Mouse (Mus musculus) heart, embryonic 15.5 days (tissue): ENCODE results near the gene Rsl1d1. TPM values are rescaled to one million over a fixed set of nuclear protein-coding genes. Genes with fewer than 3 reads are reported as not detected.
"Not testable (repeated sequence)": the region's sequence is repeated elsewhere in the genome, so short reads cannot be mapped to it uniquely, and the experiment has no call there.

ENCODE experiments used
- ATAC-seq: fragments of 200-750 bp; cut with Nextera tagmentation; replicated peaks from 2 replicates; pipeline ENCODE4 v1.8.0; 2017; ENCODE audit warnings: low read depth, moderate TSS enrichment; ENCODE audit not compliant: insufficient number of reproducible peaks, insufficient read depth, low FRiP score
- H3K27ac ChIP-seq: fragments of 300-500 bp; sonication (generic); 2 replicates; pipeline ENCODE4 v1.5.1; 2015; ENCODE audit warnings: mild to moderate bottlenecking, inconsistent platforms
- H3K27me3 ChIP-seq: fragments of 300-500 bp; sonication (generic); 2 replicates; pipeline ENCODE4 v1.6.1; 2015; ENCODE audit warnings: inconsistent platforms
- H3K36me3 ChIP-seq: fragments of 300-500 bp; sonication (generic); 2 replicates; pipeline ENCODE4 v1.6.1; 2015; ENCODE audit warnings: mild to moderate bottlenecking, inconsistent platforms
- H3K4me1 ChIP-seq: fragments of 300-500 bp; sonication (generic); replicated peaks from 2 replicates; pipeline ENCODE4 v1.6.1; 2015; ENCODE audit warnings: inconsistent platforms
- H3K4me2 ChIP-seq: fragments of 300-500 bp; sonication (generic); 2 replicates; pipeline ENCODE4 v1.6.1; 2015; ENCODE audit warnings: inconsistent platforms, mild to moderate bottlenecking, moderate library complexity
- H3K4me3 ChIP-seq: fragments of 300-500 bp; sonication (generic); 2 replicates; pipeline ENCODE4 v1.5.1; 2015; ENCODE audit warnings: mild to moderate bottlenecking, inconsistent platforms
- H3K9ac ChIP-seq: fragments of 300-500 bp; sonication (generic); 2 replicates; pipeline ENCODE4 v1.6.1; 2015; ENCODE audit warnings: mild to moderate bottlenecking, inconsistent platforms
- H3K9me3 ChIP-seq: fragments of 300-500 bp; sonication (generic); replicated peaks from 2 replicates; pipeline ENCODE4 v1.6.1; 2016; ENCODE audit warnings: inconsistent platforms
- WGBS: fragments of 180-500 bp; shearing (Covaris S2); methylation state at CpG from one replicate; pipeline ENCODE4 v1.1.7; 2015; ENCODE audit warnings: mixed read lengths; 5-methylcytosine and 5-hydroxymethylcytosine counted together
- polyA plus RNA-seq: library from polyadenylated mRNA; unstranded; fragments of >200 nt; fragmentation: Nextera tagmentation; extraction: Ambion mirVana; gene quantifications from 2 replicates; pipeline ENCODE4 v1.2.1, GENCODE M21; 2015

The Rsl1d1 gene
- polyA plus RNA-seq, 1 experiment from 2014 or later, result 111 TPM

- WGBS, result 52% methylated on average over 7 of the region's 7 CpGs
- Histone ChIP-seq H3K4me3 (no peak overlapping the region), H3K4me1 (peaks cover 4% of the 10 kb centered on the region; the same call in 1 of the 2 replicates), H3K36me3 (peaks cover 28% of the 10 kb centered on the region), H3K9ac (no peak overlapping the region), H3K9me3 (no peaks in the 10 kb centered on the region), H3K27ac (no peak overlapping the region), H3K4me2 (no peak overlapping the region), H3K27me3 (no peaks in the 10 kb centered on the region)
- ATAC-seq, result no peak
These were observed 13.0 kb downstream of the Rsl1d1 start for GRCm38 (mm10) chr16:11190150-11190549.

- no peak for ATAC-seq
- WGBS, result 69% methylated on average over 2 of the region's 2 CpGs
- Histone ChIP-seq H3K27ac (no peak overlapping the region), H3K27me3 (no peaks in the 10 kb centered on the region), H3K4me1 (peaks cover 10% of the 10 kb centered on the region), H3K4me2 (no peak overlapping the region), H3K4me3 (no peak overlapping the region), H3K9ac (no peak overlapping the region), H3K36me3 (no peaks in the 10 kb centered on the region), H3K9me3 (no peaks in the 10 kb centered on the region)
These were observed 25.7 kb downstream of the Rsl1d1 start for GRCm38 (mm10) chr16:11177404-11177803.

- no peaks in the 10 kb centered on the region for H3K27me3 ChIP-seq
- peaks cover 10% of the 10 kb centered on the region for H3K4me1 ChIP-seq
- no peaks in the 10 kb centered on the region for H3K9me3 ChIP-seq
- H3K4me2 ChIP-seq, result peak overlapping the region; percentile 79
- peak overlapping the region; percentile 81 for H3K27ac ChIP-seq
- peak overlapping the region; percentile 66 for H3K4me3 ChIP-seq
- ATAC-seq, result no peak
- 5% methylated on average over 4 of the region's 4 CpGs for WGBS
- H3K9ac ChIP-seq, result peak overlapping the region; percentile 76
- no peaks in the 10 kb centered on the region for H3K36me3 ChIP-seq
These were observed 26.3 kb downstream of the Rsl1d1 start for GRCm38 (mm10) chr16:11176884-11177244.

DNA sequence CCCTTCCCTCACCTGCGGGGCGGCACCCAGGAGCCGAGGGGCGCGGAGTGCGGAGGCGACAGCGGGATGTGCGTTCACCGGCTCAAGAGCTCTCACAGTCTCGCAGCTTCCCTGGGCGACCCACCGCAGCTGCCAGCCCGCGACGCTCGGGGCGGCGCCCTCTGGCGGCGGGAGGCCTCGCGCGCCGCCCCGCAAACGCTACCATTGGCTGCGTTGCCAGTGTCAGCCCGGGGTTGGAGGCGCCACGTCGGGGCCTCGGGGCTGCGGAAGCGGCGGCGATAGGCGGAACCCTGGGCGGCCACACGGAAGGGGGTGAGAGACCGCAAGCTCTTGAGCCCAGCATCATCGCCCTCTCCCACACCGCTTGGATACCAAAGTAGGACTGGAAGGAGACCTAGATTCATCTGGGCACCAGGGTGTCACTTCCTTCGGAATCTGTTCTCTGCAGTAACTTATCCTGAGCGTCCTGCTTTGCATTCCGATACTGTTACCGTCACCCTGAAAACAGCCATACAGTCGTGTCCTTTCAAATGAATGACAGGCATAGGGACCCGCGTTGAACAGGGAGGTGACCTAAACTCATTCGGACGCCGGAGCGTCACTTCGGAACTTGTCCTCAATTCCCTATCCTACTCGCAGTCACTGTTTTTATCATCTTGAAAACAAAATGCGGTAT lies 26.8 kb downstream of the Rsl1d1 start, which contains the start of gene Zc3h7a:
Gene Zc3h7a (minus strand): TSS at position 186 of the 676 bp plus-strand sequence.
- under 1% methylated on average over 54 of the region's 57 CpGs for WGBS
- ATAC-seq, result peak; percentile 92
- Histone ChIP-seq H3K9me3 (no peaks in the 10 kb centered on the region), H3K4me1 (peaks cover 15% of the 10 kb centered on the region), H3K4me2 (peak within 1 kb of the TSS; percentile 79), H3K36me3 (no peaks in the 10 kb centered on the region), H3K27ac (peak within 1 kb of the TSS; percentile 81), H3K4me3 (peak within 1 kb of the TSS; percentile 66), H3K27me3 (no peaks in the 10 kb centered on the region), H3K9ac (peak within 1 kb of the TSS; percentile 76)

GRCm38 (mm10) chr16:11175489-11176207 lies 27.5 kb downstream of the Rsl1d1 start:
- peak overlapping the region; percentile 81 for H3K27ac ChIP-seq
- WGBS, result under 1% methylated on average over 70 of the region's 72 CpGs
- H3K9ac ChIP-seq, result peak overlapping the region; percentile 76
- peaks cover 17% of the 10 kb centered on the region for H3K4me1 ChIP-seq
- peak overlapping the region; percentile 66 for H3K4me3 ChIP-seq
- H3K27me3 ChIP-seq, result no peaks in the 10 kb centered on the region
- peak; percentile 62 for ATAC-seq
- H3K36me3 ChIP-seq, result no peaks in the 10 kb centered on the region
- no peaks in the 10 kb centered on the region for H3K9me3 ChIP-seq
- peak overlapping the region; percentile 79 for H3K4me2 ChIP-seq

DNA sequence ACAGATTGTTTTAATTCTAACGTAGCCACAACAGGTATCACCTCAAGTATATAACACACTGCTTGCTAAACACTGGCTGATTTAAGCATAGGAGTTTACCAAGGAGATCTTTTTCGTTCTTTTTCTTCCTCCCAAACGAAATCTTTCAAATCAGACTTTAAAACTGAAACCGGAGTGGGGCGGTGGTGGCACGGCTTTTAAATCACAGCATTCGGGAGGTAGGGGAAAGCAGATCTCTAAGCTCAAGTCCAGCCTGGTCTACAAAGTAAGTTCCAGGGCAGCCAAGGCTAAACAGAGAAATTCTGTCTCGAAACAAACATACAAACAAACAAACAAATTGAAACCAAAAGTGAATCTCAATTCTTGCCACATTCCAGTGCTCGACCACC lies 28.0 kb downstream of the Rsl1d1 start:
- Histone ChIP-seq H3K27me3 (no peaks in the 10 kb centered on the region), H3K4me1 (peaks cover 17% of the 10 kb centered on the region), H3K36me3 (no peaks in the 10 kb centered on the region), H3K4me3 (peak overlapping the region; percentile 66), H3K9me3 (no peaks in the 10 kb centered on the region), H3K9ac (peak overlapping the region; percentile 76), H3K27ac (peak overlapping the region; percentile 81), H3K4me2 (peak overlapping the region; percentile 79)
- ATAC-seq, result no peak
- 6% methylated on average over 9 of the region's 9 CpGs for WGBS

- peak overlapping the region; percentile 76 for H3K9ac ChIP-seq
- no peaks in the 10 kb centered on the region for H3K27me3 ChIP-seq
- peaks cover 17% of the 10 kb centered on the region for H3K4me1 ChIP-seq
- H3K9me3 ChIP-seq, result no peaks in the 10 kb centered on the region
- ATAC-seq, result no peak
- H3K36me3 ChIP-seq, result no peaks in the 10 kb centered on the region
- WGBS, result 8% methylated on average over 10 of the region's 10 CpGs
- peak overlapping the region; percentile 66 for H3K4me3 ChIP-seq
- H3K4me2 ChIP-seq, result peak overlapping the region; percentile 79
- H3K27ac ChIP-seq, result peak overlapping the region; percentile 81; the same call in 1 of the 2 replicates
These were observed 28.5 kb downstream of the Rsl1d1 start for GRCm38 (mm10) chr16:11174671-11175081.

- Histone ChIP-seq H3K27me3 (no peaks in the 10 kb centered on the region), H3K4me3 (no peak overlapping the region), H3K9me3 (no peaks in the 10 kb centered on the region), H3K4me1 (peaks cover 15% of the 10 kb centered on the region), H3K27ac (no peak overlapping the region), H3K4me2 (no peak overlapping the region), H3K36me3 (no peaks in the 10 kb centered on the region), H3K9ac (no peak overlapping the region)
- ATAC-seq, result no peak
- WGBS, result 90% methylated on average over 6 of the region's 6 CpGs
These were observed 31.5 kb downstream of the Rsl1d1 start for GRCm38 (mm10) chr16:11171679-11172078.

GRCm38 (mm10) chr16:11166431-11166830 lies 36.7 kb downstream of the Rsl1d1 start:
- H3K27me3 ChIP-seq, result no peaks in the 10 kb centered on the region
- WGBS, result 78% methylated on average over 2 of the region's 2 CpGs
- H3K9me3 ChIP-seq, result no peaks in the 10 kb centered on the region
- no peak overlapping the region for H3K9ac ChIP-seq
- H3K4me1 ChIP-seq, result peaks cover 10% of the 10 kb centered on the region
- no peak overlapping the region for H3K4me2 ChIP-seq
- no peak for ATAC-seq
- no peak overlapping the region for H3K4me3 ChIP-seq
- peaks cover 19% of the 10 kb centered on the region for H3K36me3 ChIP-seq
- no peak overlapping the region for H3K27ac ChIP-seq

GRCm38 (mm10) chr16:11164695-11165255 lies 38.4 kb downstream of the Rsl1d1 start:
- Histone ChIP-seq H3K4me3 (no peak overlapping the region), H3K4me1 (peaks cover 7% of the 10 kb centered on the region), H3K27me3 (no peaks in the 10 kb centered on the region), H3K9me3 (no peaks in the 10 kb centered on the region), H3K4me2 (no peak overlapping the region), H3K27ac (no peak overlapping the region), H3K36me3 (peaks cover 25% of the 10 kb centered on the region), H3K9ac (no peak overlapping the region)
- WGBS, result 58% methylated on average over 3 of the region's 3 CpGs
- ATAC-seq, result no peak

- H3K4me1 ChIP-seq, H3K9me3 ChIP-seq, H3K4me3 ChIP-seq, ATAC-seq, H3K9ac ChIP-seq, H3K27ac ChIP-seq, H3K4me2 ChIP-seq, H3K27me3 ChIP-seq: not testable (repeated sequence)
- WGBS, result 78% methylated on average over 3 of the region's 3 CpGs
- peaks cover 74% of the 10 kb centered on the region for H3K36me3 ChIP-seq
These were observed 45.4 kb downstream of the Rsl1d1 start for GRCm38 (mm10) chr16:11157721-11158120.
